Mouse (Mus musculus) urinary bladder, postnatal 4 days (tissue): ENCODE data around the gene Car5a.

Experiments
- DNase-seq, 2 experiments: peaks; one replicate each; pipeline ENCODE4 v3.0.0; 2021 to 2022; ENCODE audit warnings: low spot score in 2 of 2

Car5a gene

GRCm38 (mm10) chr8:121955825-121956500 lies 11.3 kb upstream of the Car5a start:
- no peak for DNase-seq

DNA sequence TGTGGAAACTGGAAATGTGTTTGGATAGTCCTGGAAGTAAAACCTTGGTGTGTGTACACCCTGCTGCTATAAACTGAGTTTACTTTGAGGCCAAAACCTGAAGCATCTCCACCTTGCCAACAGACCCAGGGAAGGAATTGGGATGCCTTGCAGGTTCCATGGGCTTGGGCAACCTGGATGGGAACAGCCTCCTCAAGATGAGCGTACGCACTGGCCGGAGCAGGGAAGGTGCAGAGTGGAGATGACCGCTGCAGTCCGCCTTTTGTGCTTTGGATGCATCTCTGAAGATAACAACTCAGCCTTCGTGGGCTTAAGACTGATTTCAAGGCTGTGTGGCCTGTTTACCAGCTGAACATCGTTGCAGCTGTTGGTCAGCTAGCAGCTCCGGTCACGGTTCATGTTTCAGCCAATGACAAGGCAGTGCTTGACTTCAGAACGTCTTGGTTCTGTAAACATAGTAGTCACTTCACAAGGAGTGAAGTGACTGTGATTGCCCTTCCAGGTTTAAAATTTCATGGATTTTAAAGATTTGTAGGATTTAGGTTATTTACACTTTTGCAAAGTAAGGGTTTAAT lies 10.4 kb upstream of the Car5a start:
- DNase-seq: no peak

- DNase-seq: no peak
These were observed 9.3 kb upstream of the Car5a start for GRCm38 (mm10) chr8:121953821-121954545.

DNA sequence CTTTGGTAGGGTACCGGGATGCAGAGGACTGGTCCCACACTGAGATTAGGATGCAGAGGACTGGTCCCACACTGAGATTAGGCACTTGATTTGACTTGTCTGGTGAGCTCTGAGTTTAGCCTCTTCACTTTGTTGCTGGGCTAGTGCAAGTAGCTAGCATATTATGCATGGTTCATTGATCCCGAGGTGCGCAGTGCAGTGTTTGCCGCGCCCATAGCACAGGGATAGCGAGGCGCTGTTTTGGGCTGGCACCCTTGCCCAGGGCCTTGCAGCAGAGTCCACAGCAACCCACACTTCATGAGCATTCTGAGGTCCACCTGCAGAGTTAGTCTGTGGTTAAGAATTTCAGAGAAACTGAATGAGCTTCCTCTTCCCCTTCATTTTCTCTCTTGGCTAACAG lies 8.1 kb upstream of the Car5a start:
- no peak for DNase-seq

GRCm38 (mm10) chr8:121952122-121952521 lies 7.4 kb upstream of the Car5a start:
- no peak for DNase-seq

DNA sequence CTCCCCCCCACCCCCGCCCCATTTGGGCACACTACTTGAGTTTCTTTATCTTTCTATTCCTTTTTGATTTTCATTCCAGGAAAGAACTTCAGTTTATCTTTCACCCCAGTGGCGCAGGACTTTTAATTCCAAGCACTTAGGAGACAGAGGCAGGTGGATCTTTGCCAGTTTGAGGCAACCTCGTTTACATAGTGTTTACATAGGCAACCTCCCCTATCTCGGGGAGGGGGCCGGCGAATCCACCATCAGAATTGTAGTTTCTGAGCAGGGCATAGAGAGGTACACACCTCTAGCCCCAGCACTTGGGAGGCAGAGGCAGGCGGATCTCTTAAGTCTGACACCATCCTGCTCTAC lies 6.9 kb upstream of the Car5a start:
- no peak for DNase-seq

DNA sequence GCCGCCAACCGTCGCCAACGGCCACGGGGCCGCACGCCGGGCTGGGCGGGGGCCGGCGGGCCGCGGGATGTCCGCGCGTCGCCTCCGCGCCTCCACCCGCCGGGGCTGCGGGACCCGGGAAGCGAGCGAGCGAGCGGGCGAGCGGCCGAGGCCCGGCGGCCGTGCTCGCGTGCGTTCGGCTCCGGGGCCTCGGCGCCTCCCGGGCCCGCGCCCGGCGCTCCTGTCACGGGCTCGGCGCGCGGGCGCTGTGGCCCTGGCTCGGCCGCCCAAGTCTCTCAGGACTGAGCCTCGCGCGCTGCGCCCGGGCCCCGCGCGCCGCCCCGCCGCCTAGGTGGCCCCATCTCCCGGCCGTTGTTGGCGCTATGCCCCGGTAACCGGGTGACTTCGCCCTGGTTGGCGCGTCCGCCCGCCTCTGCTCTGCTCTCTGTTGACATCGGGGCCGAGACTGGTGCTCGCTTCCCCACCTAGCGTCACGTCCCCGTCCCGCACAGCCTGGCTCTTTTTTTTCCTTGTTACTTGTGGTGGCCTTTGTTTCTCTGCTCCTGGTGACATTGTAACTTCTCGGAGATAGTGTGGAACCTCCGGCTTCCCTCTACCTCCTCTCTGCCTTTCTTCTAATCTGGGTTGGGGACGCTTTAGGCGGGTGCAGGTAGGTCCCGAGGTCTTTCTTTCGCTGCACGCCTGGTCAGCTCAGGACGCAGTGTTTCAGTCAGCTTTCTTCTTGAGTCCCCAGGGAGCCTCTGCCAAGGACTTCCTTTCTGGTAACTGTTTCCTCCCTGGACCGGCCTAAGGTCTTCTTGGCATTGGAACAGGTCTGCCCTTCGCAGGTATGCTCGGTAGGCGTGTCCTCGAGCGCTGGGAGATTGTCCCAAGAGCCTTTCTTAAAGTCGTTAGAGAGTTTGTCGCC lies 6.3 kb upstream of the Car5a start:
- peak in 1 of 2 experiments; percentile 65 for DNase-seq

- peak; percentile 98 for DNase-seq
These were observed 5.4 kb upstream of the Car5a start for GRCm38 (mm10) chr8:121949941-121950748.

GRCm38 (mm10) chr8:121949222-121949800 lies 4.6 kb upstream of the Car5a start, which contains the start of gene Banp:
TSS of gene Banp (plus strand) at chr8:121949750.
- no peak for DNase-seq

DNA sequence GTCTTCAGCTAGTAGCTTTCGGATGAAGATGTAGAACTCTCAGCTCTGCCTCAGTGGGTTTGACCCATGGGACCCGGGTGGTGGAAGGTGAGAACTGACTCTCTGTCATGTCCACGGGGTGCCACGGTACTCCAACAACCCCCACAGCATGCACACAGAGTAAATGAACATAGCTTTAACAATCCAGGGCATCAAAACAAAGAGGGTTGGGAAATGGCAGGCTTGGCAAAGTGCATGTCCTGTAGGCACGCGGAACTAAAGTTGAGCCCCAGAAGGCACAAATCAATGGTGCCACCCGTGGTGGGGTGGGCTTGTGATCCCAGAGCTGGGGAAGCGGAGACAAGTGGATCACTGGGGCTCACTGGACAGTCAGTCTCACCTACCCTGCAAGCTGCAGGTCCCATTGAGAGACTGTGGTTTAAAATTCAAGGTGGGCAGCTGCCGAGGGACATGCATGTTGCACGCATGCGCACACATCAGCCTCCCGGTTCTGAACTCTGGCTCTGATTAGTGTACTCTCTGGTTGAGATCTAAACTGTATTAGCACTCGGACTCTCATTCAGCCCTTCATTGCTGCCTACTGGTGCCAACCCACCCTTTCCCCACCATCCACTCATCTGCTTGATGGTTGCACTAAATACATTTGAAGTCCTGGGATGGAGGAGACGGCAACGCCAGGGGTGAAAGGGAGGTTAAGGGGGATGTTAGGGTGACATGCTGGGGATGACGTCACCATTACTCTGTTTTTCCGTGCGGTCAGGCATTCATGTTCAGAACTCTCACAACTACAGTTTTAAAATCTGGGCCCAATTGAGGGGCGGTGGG lies 3.8 kb upstream of the Car5a start:
- no peak for DNase-seq

- peak; percentile 92 to 95 for DNase-seq
These were observed 3.0 kb upstream of the Car5a start for GRCm38 (mm10) chr8:121947753-121948141.

GRCm38 (mm10) chr8:121947047-121947752 lies 2.5 kb upstream of the Car5a start:
- DNase-seq: no peak

DNA sequence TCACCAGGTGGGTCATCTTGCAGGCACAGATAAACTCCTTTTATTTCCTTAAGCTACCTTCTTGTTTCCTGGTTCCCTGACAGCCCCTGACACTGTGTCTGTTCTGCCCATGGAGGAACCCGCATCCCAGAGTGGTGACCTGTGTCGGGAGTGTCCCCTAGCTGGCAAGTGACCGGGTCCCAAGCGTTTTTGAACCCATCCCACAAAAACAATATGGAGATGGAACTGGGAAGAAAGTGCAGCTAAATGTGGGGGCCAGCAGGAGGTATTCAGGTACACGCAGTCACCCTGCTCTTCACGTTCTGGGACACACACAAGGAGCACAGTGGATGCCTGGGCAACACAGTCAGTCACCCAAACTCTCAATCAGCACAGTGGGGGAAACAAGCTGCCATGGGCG lies 1.6 kb upstream of the Car5a start:
- no peak for DNase-seq

DNA sequence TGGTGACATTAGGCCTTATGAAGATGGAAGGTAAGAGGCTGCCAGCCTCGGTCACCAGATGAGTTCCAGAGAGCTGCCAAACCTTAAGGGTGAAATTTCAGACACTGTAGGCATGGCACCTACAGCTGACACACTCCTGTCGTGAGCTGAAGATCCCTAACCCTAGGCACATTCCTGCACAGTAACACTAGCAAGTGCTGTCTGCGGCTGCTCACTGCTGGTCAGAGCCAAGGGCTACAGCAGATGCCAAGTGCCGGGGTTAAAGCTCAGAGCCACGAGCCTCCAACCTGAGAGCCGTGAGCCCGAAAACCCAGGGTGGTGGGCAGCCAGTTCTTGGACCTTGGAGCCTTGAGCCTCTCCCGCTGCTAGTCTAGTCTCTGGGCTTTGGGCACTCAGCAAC lies 988 bp downstream of the Car5a start:
- no peak for DNase-seq

DNA sequence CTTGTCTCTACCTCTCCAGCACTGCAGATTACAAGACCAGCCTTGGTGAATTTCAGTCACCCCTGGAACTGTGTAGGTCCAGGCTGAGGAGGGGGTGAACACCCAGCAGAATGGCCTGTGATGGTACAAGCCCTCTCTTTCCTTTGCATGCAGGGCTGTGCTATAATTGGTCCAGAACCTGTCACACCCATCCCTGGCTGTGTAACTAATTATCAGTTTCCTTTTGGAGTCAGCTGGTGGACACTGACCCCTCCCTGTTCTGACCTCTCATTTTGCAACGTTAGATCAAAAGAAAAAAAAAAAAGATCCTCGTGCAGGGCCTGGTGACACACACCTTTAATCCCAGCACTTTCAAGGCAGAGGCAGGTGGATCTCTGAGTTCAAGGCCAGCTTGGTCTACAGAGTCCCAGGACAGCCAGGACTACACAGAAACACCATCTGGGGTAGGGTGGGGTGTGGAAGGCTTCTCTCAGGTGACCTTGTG lies 1.6 kb downstream of the Car5a start:
- no peak for DNase-seq

DNA sequence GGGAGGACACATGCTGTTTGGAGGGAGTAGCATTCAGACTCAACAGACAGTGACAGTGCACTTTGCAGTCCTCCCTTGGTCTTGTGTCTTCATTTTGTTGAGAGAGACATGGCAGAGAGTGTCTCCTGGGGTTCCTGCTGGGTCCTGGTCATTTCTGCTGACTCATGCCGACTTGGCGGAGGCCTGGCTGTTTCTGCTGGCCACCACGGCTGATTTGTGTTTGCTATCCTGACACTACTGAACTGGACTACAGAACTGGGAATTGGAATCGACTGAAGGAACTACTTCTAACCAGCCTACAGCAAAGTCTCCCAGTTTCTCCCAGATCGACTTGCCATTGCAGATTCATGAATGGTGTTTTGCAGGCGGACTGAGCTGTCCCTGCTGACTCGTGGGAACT lies 6.0 kb downstream of the Car5a start:
- DNase-seq: no peak

DNA sequence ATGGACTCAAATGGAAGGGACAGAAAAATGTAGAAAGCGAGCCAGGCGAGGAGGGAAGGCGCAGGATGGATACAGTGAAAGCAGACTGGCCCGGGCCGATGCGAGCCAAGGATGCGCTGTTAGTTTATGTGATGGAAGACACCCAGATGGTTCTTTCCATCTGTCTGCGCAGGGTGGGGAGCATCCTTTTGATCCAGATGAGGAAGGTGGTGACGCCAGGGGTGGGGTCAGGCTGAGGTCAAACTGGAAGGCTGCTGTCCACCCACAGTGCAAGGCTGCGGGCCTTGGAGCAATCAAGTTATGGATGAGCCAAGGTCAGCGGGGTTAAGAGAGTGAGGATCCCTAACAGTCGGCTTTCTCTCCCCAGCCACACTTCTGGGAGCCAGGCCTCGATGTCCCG lies 8.3 kb downstream of the Car5a start:
- peak; percentile 69 to 79 for DNase-seq

DNA sequence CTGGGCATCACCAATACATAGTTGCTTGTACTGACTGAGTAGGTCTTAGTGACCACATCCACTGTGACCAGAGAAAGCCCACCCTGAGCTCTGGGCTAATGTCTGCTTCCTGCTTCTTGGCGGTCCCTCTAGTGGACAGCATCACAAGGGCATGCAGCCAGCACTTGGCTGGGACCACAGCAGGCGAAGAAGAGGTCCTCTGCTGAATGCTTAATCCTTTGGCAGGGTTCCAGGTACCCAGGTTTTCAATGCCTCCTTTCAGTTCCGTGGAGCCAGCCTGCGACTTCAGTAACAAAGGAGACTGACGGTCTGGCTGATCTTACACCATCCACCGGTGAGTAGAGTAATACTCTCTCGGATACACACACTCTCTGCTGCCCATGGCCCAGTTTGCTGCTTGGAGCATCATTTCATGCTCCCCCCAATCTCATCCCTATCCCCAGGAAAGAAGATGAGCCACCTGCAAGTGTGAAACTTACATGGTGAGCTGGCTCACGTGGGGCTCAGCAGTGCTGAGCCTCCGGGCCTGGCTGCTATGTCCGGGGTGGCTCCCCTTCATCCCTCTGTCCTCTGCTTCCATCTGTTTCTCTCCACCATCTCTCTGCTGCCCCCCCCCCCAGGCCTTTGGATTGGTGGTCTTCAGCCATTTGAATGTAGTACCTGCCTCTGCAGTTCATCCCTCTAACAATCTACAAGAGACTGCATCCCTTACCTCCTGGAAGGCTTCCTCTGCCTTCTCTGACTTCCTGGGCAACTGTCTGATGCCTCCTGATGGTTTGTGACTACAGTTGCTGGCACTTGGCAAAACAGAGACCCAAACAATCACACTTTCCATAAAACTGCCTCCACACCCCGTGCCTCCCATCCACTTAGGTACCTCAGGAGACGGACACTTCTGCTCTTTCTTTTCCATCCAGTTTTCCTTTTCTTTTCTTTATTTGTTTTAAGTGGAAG lies 9.1 kb downstream of the Car5a start:
- DNase-seq: peak in 1 of 2 experiments; percentile 59
